8 mouse cellular contexts compared by ENCODE assay signal in the genomic region with DNA sequence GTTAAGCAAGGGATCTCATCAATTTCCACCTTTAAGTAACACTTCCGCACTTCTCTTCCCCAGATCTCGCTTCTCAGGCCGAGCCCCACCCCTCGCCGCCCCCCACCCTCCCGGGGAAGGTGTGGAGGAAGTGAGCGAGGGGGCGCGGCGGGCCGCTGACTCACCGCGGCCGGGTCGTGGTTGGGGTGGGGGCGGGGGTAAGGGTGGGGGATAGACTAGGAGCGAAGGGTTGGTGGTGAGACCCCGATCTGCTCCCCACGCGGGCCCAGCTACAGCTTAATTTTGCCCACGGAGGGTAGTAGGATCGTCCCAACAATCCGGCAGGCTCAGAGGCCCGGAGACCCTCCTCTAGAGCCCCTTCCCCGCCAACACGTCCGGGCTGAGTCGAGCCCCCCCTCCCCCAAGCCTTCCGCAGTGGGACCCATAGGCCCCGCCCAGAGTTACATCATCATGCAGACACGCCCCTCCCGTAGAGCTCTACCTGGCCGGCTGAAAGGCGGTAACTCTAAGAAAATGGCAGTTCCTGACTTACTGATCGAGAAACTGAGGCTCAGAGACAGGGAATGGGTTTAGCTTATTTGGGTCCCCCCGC. TPM values are rescaled to one million over a fixed set of nuclear protein-coding genes. Genes with fewer than 3 reads are reported as not detected.
A peak's percentile ranks its signal among the peaks of the same experiment; 100 is the strongest.
DNase-seq lines count a peak whose midpoint lies in the region; ATAC-seq and TF ChIP-seq lines count a peak whose summit lies in the region.

No protein-coding gene starts in this region.

- peaks cover 7% of the 10 kb centered on the region for H3K4me1 ChIP-seq in cerebellum, adult 2 months (ENCODE audit: control insufficient read depth, insufficient read depth, low read length)
- H3K4me1 ChIP-seq in intestine, embryonic 15.5 days (replicated peaks), result peaks cover 21% of the 10 kb centered on the region
- peaks cover 28% of the 10 kb centered on the region for H3K4me1 ChIP-seq in neural tube, embryonic 13.5 days (replicated peaks)

- H3K36me3 ChIP-seq in intestine, embryonic 15.5 days, result no peaks in the 10 kb centered on the region
- 0 out of 2 replicates have a peak, but pooled peaks cover 5% of the 10 kb centered on the region for H3K36me3 ChIP-seq in neural tube, embryonic 13.5 days

- peak overlapping the region; percentile 64 for H3K4me3 ChIP-seq in cerebellum, adult 2 months (replicated peaks; ENCODE audit: insufficient read depth, low read depth, low read length)
- H3K4me3 ChIP-seq in intestine, embryonic 15.5 days (replicated peaks), result peak overlapping the region; percentile 99
- peak overlapping the region; percentile 96 for H3K4me3 ChIP-seq in neural tube, embryonic 13.5 days

- H3K27me3 ChIP-seq in cerebellum, adult 2 months (ENCODE audit: control insufficient read depth, insufficient read depth, low read length), result no peaks in the 10 kb centered on the region
- no peaks in the 10 kb centered on the region for H3K27me3 ChIP-seq in intestine, embryonic 15.5 days (replicated peaks)
- H3K27me3 ChIP-seq in neural tube, embryonic 13.5 days, result peaks cover 8% of the 10 kb centered on the region; the same call in 1 of the 2 replicates

- peak overlapping the region; percentile 93 for H3K4me2 ChIP-seq in intestine, embryonic 15.5 days (replicated peaks)
- peak overlapping the region; percentile 96 for H3K4me2 ChIP-seq in neural tube, embryonic 13.5 days

- peak; percentile 40 for DNase-seq in right cerebral cortex, adult 18-20 months
- no peak for DNase-seq in right cerebral cortex, adult 2 months (ENCODE audit: low spot score in 2 of 2)
- peak; percentile 71 to 75 for DNase-seq in cerebellum, adult 2 months
- peak; percentile 77 for DNase-seq in forelimb bud, embryonic 11.5 days (ENCODE audit: low read depth, low spot score)
- peak; percentile 84 to 88 for DNase-seq in lung, adult 18-20 months
- peak; percentile 91 for DNase-seq in thymus, postnatal 36 days

- H3K9ac ChIP-seq in intestine, embryonic 15.5 days, result peak overlapping the region; percentile 96
- peak overlapping the region; percentile 95 for H3K9ac ChIP-seq in neural tube, embryonic 13.5 days

- ATAC-seq in intestine, embryonic 15.5 days, result peak; percentile 81
- peak; percentile 64 for ATAC-seq in neural tube, embryonic 13.5 days (ENCODE audit: low read depth)

- TF ChIP-seq POLR2A in cerebellum, adult 2 months (IDR thresholded peaks at IDR 0.05; ENCODE audit: borderline replicate concordance, insufficient read depth, low read length), result no peak

- peak overlapping the region; percentile 12; the same call in 1 of the 2 replicates for H3K27ac ChIP-seq in cerebellum, adult 2 months (ENCODE audit: insufficient read depth, low read length)
- peak overlapping the region; percentile 98 for H3K27ac ChIP-seq in intestine, embryonic 15.5 days
- peak overlapping the region; percentile 86 for H3K27ac ChIP-seq in neural tube, embryonic 13.5 days (replicated peaks)

- TF ChIP-seq CTCF in cerebellum, adult 2 months (IDR thresholded peaks at IDR 0.05; ENCODE audit: borderline replicate concordance, insufficient read depth, low read depth, low read length), result no peak

- WGBS in cerebellum, adult 2 months, result under 1% methylated on average over 36 of the region's 36 CpGs
- WGBS in intestine, embryonic 15.5 days, result under 1% methylated on average over 36 of the region's 36 CpGs
- 1% methylated on average over 35 of the region's 36 CpGs for WGBS in neural tube, embryonic 13.5 days

- no peaks in the 10 kb centered on the region for H3K9me3 ChIP-seq in intestine, embryonic 15.5 days
- H3K9me3 ChIP-seq in neural tube, embryonic 13.5 days, result no peaks in the 10 kb centered on the region

RNA-seq across cellular contexts. Expression of a gene that starts 0.7 kb away (rescaled TPM):
- 30.8 and 32.9 TPM in 2 replicates for polyA plus RNA-seq in cerebellum, adult 2 months (2012; rRNA removed)
- 109 and 114 TPM in 2 replicates for polyA plus RNA-seq in intestine, embryonic 15.5 days (2015; fragmentation: Nextera tagmentation; extraction: Ambion mirVana)
- 41.2 and 46.3 TPM in 2 replicates for polyA plus RNA-seq in neural tube, embryonic 13.5 days (2015; fragmentation: Nextera tagmentation; extraction: Ambion mirVana)

RNA-seq across cellular contexts. Expression of a gene that starts 7.6 kb away (rescaled TPM):
- polyA plus RNA-seq in cerebellum, adult 2 months (2012; rRNA removed), result 1.1 and 2.0 TPM in 2 replicates
- polyA plus RNA-seq in intestine, embryonic 15.5 days (2015; fragmentation: Nextera tagmentation; extraction: Ambion mirVana), result 0.14 and 0.34 TPM in 2 replicates
- polyA plus RNA-seq in neural tube, embryonic 13.5 days (2015; fragmentation: Nextera tagmentation; extraction: Ambion mirVana), result 0.41 and 0.59 TPM in 2 replicates

RNA-seq across cellular contexts. Expression of a gene that starts 10.2 kb away (rescaled TPM):
- 96.9 and 101 TPM in 2 replicates for polyA plus RNA-seq in cerebellum, adult 2 months (2012; rRNA removed)
- polyA plus RNA-seq in intestine, embryonic 15.5 days (2015; fragmentation: Nextera tagmentation; extraction: Ambion mirVana), result 11.3 and 12.5 TPM in 2 replicates
- 103 and 117 TPM in 2 replicates for polyA plus RNA-seq in neural tube, embryonic 13.5 days (2015; fragmentation: Nextera tagmentation; extraction: Ambion mirVana)

RNA-seq across cellular contexts. Expression of a gene that starts 37.6 kb away (rescaled TPM):
- polyA plus RNA-seq in cerebellum, adult 2 months (2012; rRNA removed), result 0.67 and 0.71 TPM in 2 replicates
- 0.09 and 0.14 TPM in 2 replicates for polyA plus RNA-seq in intestine, embryonic 15.5 days (2015; fragmentation: Nextera tagmentation; extraction: Ambion mirVana)
- 0.06 and 0.19 TPM in 2 replicates for polyA plus RNA-seq in neural tube, embryonic 13.5 days (2015; fragmentation: Nextera tagmentation; extraction: Ambion mirVana)

RNA-seq across cellular contexts. Expression of a gene that starts 44.1 kb away (rescaled TPM):
- polyA plus RNA-seq in cerebellum, adult 2 months (2012; rRNA removed), result 39.1 and 40.1 TPM in 2 replicates
- 36.8 and 39.4 TPM in 2 replicates for polyA plus RNA-seq in intestine, embryonic 15.5 days (2015; fragmentation: Nextera tagmentation; extraction: Ambion mirVana)
- polyA plus RNA-seq in neural tube, embryonic 13.5 days (2015; fragmentation: Nextera tagmentation; extraction: Ambion mirVana), result 38.7 and 39.9 TPM in 2 replicates

Comparison
In these comparisons a context has a peak if more than half of its experiments do, and no peak if none do; other contexts are left out.
1. DNase-seq: peak in right cerebral cortex, adult 18-20 months (single experiment), cerebellum, adult 2 months (2 of 2), forelimb bud, embryonic 11.5 days (single experiment), lung, adult 18-20 months (2 of 2) and thymus, postnatal 36 days (2 of 2); none in right cerebral cortex, adult 2 months (0 of 2).
2. H3K27ac ChIP-seq: peak in every context shown above with its lines; median percentile 98 in intestine, embryonic 15.5 days; 86 in neural tube, embryonic 13.5 days; 12 in cerebellum, adult 2 months.
3. Peak in every context shown above with its lines, with median percentiles within 50 percentile points of each other: H3K4me3 ChIP-seq.